Comparison of ENCODE assay signal across 8 mouse cellular contexts in the genomic region with DNA sequence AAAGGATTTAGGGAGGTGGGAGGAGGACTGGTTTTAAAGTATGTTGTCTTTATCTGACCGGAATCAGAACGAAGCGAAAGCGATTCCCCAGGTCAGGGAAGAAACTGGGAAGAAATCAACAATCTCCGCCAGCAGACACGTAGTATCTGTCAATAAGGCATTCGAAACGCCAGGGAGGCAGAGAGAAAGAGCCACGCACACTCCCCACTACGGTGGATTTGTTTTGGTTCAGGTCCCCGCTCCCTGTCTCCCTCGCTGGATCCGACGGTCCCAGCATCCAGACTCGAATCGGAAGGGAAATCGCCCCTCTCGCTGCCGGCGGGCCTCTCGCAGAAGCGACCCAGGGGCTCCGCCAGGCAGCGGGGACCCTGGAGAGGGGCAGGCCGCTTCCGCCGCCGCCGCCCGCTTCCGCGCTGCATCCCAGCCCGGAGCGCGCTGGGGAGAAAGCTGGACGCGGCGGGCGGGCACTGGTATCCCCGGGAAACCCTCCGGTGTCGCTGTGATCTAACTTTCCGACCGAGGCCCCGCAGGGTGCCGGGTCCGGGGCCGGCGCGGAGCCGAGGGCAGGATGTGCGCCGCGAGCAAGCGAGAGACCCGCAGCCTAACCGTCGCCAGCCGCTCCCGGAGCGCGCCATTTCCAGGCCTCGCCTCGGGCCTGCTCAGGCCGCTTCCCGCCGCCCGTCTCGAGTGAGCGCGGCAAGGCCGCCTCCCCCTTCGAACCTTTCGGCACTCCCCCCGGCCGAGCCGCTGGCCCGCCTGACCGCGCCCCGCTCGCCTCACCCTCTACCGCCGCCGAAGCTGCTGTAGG. TPM values are rescaled to one million over a fixed set of nuclear protein-coding genes. Genes with fewer than 3 reads are reported as not detected.
DNase-seq lines count a peak whose midpoint lies in the region; ATAC-seq and TF ChIP-seq lines count a peak whose summit lies in the region.

No protein-coding gene starts in this region.

- no peaks in the 10 kb centered on the region for H3K9me3 ChIP-seq in heart, postnatal 0 days (replicated peaks; ENCODE audit: control insufficient read depth, low read length)
- H3K9me3 ChIP-seq in ES-Bruce4 (replicated peaks; ENCODE audit: control insufficient read depth, insufficient read depth, low read length, poor library complexity, severe bottlenecking) = no peaks in the 10 kb centered on the region
- no peaks in the 10 kb centered on the region for H3K9me3 ChIP-seq in embryonic facial prominence, embryonic 15.5 days (replicated peaks)
- H3K9me3 ChIP-seq in limb, embryonic 13.5 days = no peaks in the 10 kb centered on the region
- H3K9me3 ChIP-seq in stomach, embryonic 14.5 days (ENCODE audit: control insufficient read depth, low read depth, low read length) = no peaks in the 10 kb centered on the region

- peak overlapping the region; percentile 95 for H3K27ac ChIP-seq in heart, postnatal 0 days (ENCODE audit: low read depth)
- H3K27ac ChIP-seq in ES-Bruce4 (ENCODE audit: insufficient read depth, low read length) = peak overlapping the region; percentile 15
- H3K27ac ChIP-seq in embryonic facial prominence, embryonic 15.5 days (replicated peaks) = peak overlapping the region; percentile 96
- H3K27ac ChIP-seq in limb, embryonic 13.5 days = peak overlapping the region; percentile 94
- peak overlapping the region; percentile 95 for H3K27ac ChIP-seq in stomach, embryonic 14.5 days (ENCODE audit: low read length)

- no peak for DNase-seq in heart, postnatal 0 days (ENCODE audit: low spot score)
- DNase-seq in heart, adult 9 months (ENCODE audit: low spot score in 2 of 2) = no peak
- no peak for DNase-seq in ovary, postnatal 14 days (ENCODE audit: low spot score)
- no peak for DNase-seq in spleen, postnatal 36 days (ENCODE audit: low spot score in 2 of 2)

- no peak for TF ChIP-seq POLR2A in ES-Bruce4 (IDR thresholded peaks at IDR 0.05; ENCODE audit: insufficient read depth, low read length)

- peaks cover 17% of the 10 kb centered on the region for H3K36me3 ChIP-seq in heart, postnatal 0 days (replicated peaks; ENCODE audit: control insufficient read depth, insufficient read depth, low read length)
- peaks cover 20% of the 10 kb centered on the region for H3K36me3 ChIP-seq in ES-Bruce4 (ENCODE audit: control insufficient read depth, insufficient read depth, low read length, poor library complexity, severe bottlenecking)
- H3K36me3 ChIP-seq in embryonic facial prominence, embryonic 15.5 days = peaks cover 26% of the 10 kb centered on the region
- peaks cover 28% of the 10 kb centered on the region for H3K36me3 ChIP-seq in limb, embryonic 13.5 days
- H3K36me3 ChIP-seq in stomach, embryonic 14.5 days (ENCODE audit: control insufficient read depth, insufficient read depth, low read length) = peaks cover 20% of the 10 kb centered on the region

- H3K27me3 ChIP-seq in heart, postnatal 0 days (ENCODE audit: control insufficient read depth, insufficient read depth, low read length) = no peaks in the 10 kb centered on the region
- no peaks in the 10 kb centered on the region for H3K27me3 ChIP-seq in ES-Bruce4 (ENCODE audit: control insufficient read depth, insufficient read depth, low read length, poor library complexity, severe bottlenecking)
- H3K27me3 ChIP-seq in embryonic facial prominence, embryonic 15.5 days = no peaks in the 10 kb centered on the region
- H3K27me3 ChIP-seq in limb, embryonic 13.5 days = no peaks in the 10 kb centered on the region
- no peaks in the 10 kb centered on the region for H3K27me3 ChIP-seq in stomach, embryonic 14.5 days (ENCODE audit: control insufficient read depth, insufficient read depth, low read length)

- WGBS in heart, postnatal 0 days = under 1% methylated on average over 83 of the region's 85 CpGs
- WGBS in embryonic facial prominence, embryonic 15.5 days = under 1% methylated on average over 84 of the region's 85 CpGs
- under 1% methylated on average over 85 of the region's 85 CpGs for WGBS in limb, embryonic 13.5 days
- under 1% methylated on average over 83 of the region's 85 CpGs for WGBS in stomach, embryonic 14.5 days

- TF ChIP-seq CTCF in heart, postnatal 0 days (IDR thresholded peaks at IDR 0.05; ENCODE audit: low read depth) = no peak
- TF ChIP-seq CTCF in ES-Bruce4 (IDR thresholded peaks at IDR 0.05; ENCODE audit: low read depth, low read length) = no peak

- H3K4me3 ChIP-seq in heart, postnatal 0 days (ENCODE audit: low read depth, low read length) = peak overlapping the region; percentile 94
- peak overlapping the region; percentile 99 for H3K4me3 ChIP-seq in ES-Bruce4 (ENCODE audit: low read depth, low read length)
- peak overlapping the region; percentile 95 for H3K4me3 ChIP-seq in embryonic facial prominence, embryonic 15.5 days (replicated peaks)
- peak overlapping the region; percentile 98 for H3K4me3 ChIP-seq in limb, embryonic 13.5 days
- peak overlapping the region; percentile 100 for H3K4me3 ChIP-seq in stomach, embryonic 14.5 days (ENCODE audit: low read depth, low read length)

- H3K4me2 ChIP-seq in heart, postnatal 0 days (ENCODE audit: low read depth, low read length) = peak overlapping the region; percentile 75
- peak overlapping the region; percentile 67 for H3K4me2 ChIP-seq in embryonic facial prominence, embryonic 15.5 days (replicated peaks)
- H3K4me2 ChIP-seq in limb, embryonic 13.5 days (replicated peaks) = peak overlapping the region; percentile 82
- peak overlapping the region; percentile 76 for H3K4me2 ChIP-seq in stomach, embryonic 14.5 days (replicated peaks; ENCODE audit: low read depth, low read length)

- TF ChIP-seq EP300 in heart, postnatal 0 days (IDR thresholded peaks at IDR 0.05; ENCODE audit: low read depth) = no peak
- TF ChIP-seq EP300 in ES-Bruce4 (IDR thresholded peaks at IDR 0.05; ENCODE audit: insufficient read depth, low read depth, low read length) = no peak

- peak overlapping the region; percentile 97 for H3K9ac ChIP-seq in heart, postnatal 0 days (replicated peaks; ENCODE audit: low read depth, low read length)
- peak overlapping the region; percentile 84 for H3K9ac ChIP-seq in ES-Bruce4 (ENCODE audit: low read depth, poor library complexity, severe bottlenecking)
- H3K9ac ChIP-seq in embryonic facial prominence, embryonic 15.5 days = peak overlapping the region; percentile 94
- H3K9ac ChIP-seq in limb, embryonic 13.5 days = peak overlapping the region; percentile 100
- peak overlapping the region; percentile 100 for H3K9ac ChIP-seq in stomach, embryonic 14.5 days (replicated peaks; ENCODE audit: low read depth, low read length)

- H3K4me1 ChIP-seq in heart, postnatal 0 days (ENCODE audit: control insufficient read depth, insufficient read depth) = peaks cover 9% of the 10 kb centered on the region
- H3K4me1 ChIP-seq in ES-Bruce4 (ENCODE audit: control insufficient read depth, insufficient read depth, low read length) = peaks cover 2% of the 10 kb centered on the region
- H3K4me1 ChIP-seq in embryonic facial prominence, embryonic 15.5 days = peaks cover 8% of the 10 kb centered on the region
- H3K4me1 ChIP-seq in limb, embryonic 13.5 days = peaks cover 11% of the 10 kb centered on the region
- H3K4me1 ChIP-seq in stomach, embryonic 14.5 days (ENCODE audit: control insufficient read depth, insufficient read depth, low read length) = peaks cover 7% of the 10 kb centered on the region; the same call in 1 of the 2 replicates

- ATAC-seq in heart, postnatal 0 days (ENCODE audit: insufficient read depth, low read depth) = peak; percentile 68
- ATAC-seq in embryonic facial prominence, embryonic 15.5 days (ENCODE audit: insufficient number of reproducible peaks, low FRiP score, low TSS enrichment, low read depth) = peak; percentile 63
- peak; percentile 71 for ATAC-seq in limb, embryonic 13.5 days (ENCODE audit: low FRiP score, low read depth)
- ATAC-seq in stomach, embryonic 14.5 days (ENCODE audit: insufficient number of reproducible peaks, insufficient read depth, low FRiP score, low read depth) = peak; percentile 71

RNA-seq across cellular contexts. Expression of gene Eif4h, which starts 0.6 kb away (rescaled TPM):
- total RNA-seq in heart, postnatal 0 days (2014; rRNA removed; ENCODE audit: low replicate concordance) = 430 and 516 TPM in 2 replicates
- 230 and 241 TPM in 2 replicates for polyA plus RNA-seq in heart, postnatal 0 days (2015; fragmentation: Nextera tagmentation; extraction: Ambion mirVana)
- 304 and 309 TPM in 2 replicates for polyA plus RNA-seq in ES-Bruce4 (2011; ENCODE audit: insufficient read depth, insufficient read length, low read depth, missing spikeins)
- polyA plus RNA-seq in embryonic facial prominence, embryonic 15.5 days (2015; fragmentation: Nextera tagmentation; extraction: Ambion mirVana) = 421 and 433 TPM in 2 replicates
- polyA plus RNA-seq in limb, embryonic 13.5 days (2015; fragmentation: Nextera tagmentation; extraction: Ambion mirVana) = 474 and 480 TPM in 2 replicates
- polyA plus RNA-seq in stomach, embryonic 14.5 days (2014; fragmentation: Nextera tagmentation; extraction: Ambion mirVana) = 442 and 457 TPM in 2 replicates

RNA-seq across cellular contexts. Expression of gene Lat2, which starts 23.8 kb away (rescaled TPM):
- total RNA-seq in heart, postnatal 0 days (2014; rRNA removed; ENCODE audit: low replicate concordance) = 0.97 and 10.7 TPM in 2 replicates
- 1.9 and 2.8 TPM in 2 replicates for polyA plus RNA-seq in heart, postnatal 0 days (2015; fragmentation: Nextera tagmentation; extraction: Ambion mirVana)
- 2.2 and 2.6 TPM in 2 replicates for polyA plus RNA-seq in ES-Bruce4 (2011; ENCODE audit: insufficient read depth, insufficient read length, low read depth, missing spikeins)
- polyA plus RNA-seq in embryonic facial prominence, embryonic 15.5 days (2015; fragmentation: Nextera tagmentation; extraction: Ambion mirVana) = 4.6 and 6.7 TPM in 2 replicates
- polyA plus RNA-seq in limb, embryonic 13.5 days (2015; fragmentation: Nextera tagmentation; extraction: Ambion mirVana) = 2.8 and 4.0 TPM in 2 replicates
- polyA plus RNA-seq in stomach, embryonic 14.5 days (2014; fragmentation: Nextera tagmentation; extraction: Ambion mirVana) = 1.2 and 1.6 TPM in 2 replicates

RNA-seq across cellular contexts. Expression of gene Limk1, which starts 49.7 kb away (rescaled TPM):
- 6.9 and 12.1 TPM in 2 replicates for total RNA-seq in heart, postnatal 0 days (2014; rRNA removed; ENCODE audit: low replicate concordance)
- 2.4 TPM in 2 replicates for polyA plus RNA-seq in heart, postnatal 0 days (2015; fragmentation: Nextera tagmentation; extraction: Ambion mirVana)
- polyA plus RNA-seq in ES-Bruce4 (2011; ENCODE audit: insufficient read depth, insufficient read length, low read depth, missing spikeins) = 17.9 and 19.1 TPM in 2 replicates
- 7.8 and 9.0 TPM in 2 replicates for polyA plus RNA-seq in embryonic facial prominence, embryonic 15.5 days (2015; fragmentation: Nextera tagmentation; extraction: Ambion mirVana)
- polyA plus RNA-seq in limb, embryonic 13.5 days (2015; fragmentation: Nextera tagmentation; extraction: Ambion mirVana) = 8.4 and 9.0 TPM in 2 replicates
- 7.1 and 7.6 TPM in 2 replicates for polyA plus RNA-seq in stomach, embryonic 14.5 days (2014; fragmentation: Nextera tagmentation; extraction: Ambion mirVana)

RNA-seq across cellular contexts. Expression of gene Rfc2, which starts 57.5 kb away (rescaled TPM):
- total RNA-seq in heart, postnatal 0 days (2014; rRNA removed; ENCODE audit: low replicate concordance) = 53.1 and 64.6 TPM in 2 replicates
- 92.1 and 99.5 TPM in 2 replicates for polyA plus RNA-seq in heart, postnatal 0 days (2015; fragmentation: Nextera tagmentation; extraction: Ambion mirVana)
- 121 and 122 TPM in 2 replicates for polyA plus RNA-seq in ES-Bruce4 (2011; ENCODE audit: insufficient read depth, insufficient read length, low read depth, missing spikeins)
- 234 and 238 TPM in 2 replicates for polyA plus RNA-seq in embryonic facial prominence, embryonic 15.5 days (2015; fragmentation: Nextera tagmentation; extraction: Ambion mirVana)
- 310 and 326 TPM in 2 replicates for polyA plus RNA-seq in limb, embryonic 13.5 days (2015; fragmentation: Nextera tagmentation; extraction: Ambion mirVana)
- 278 and 285 TPM in 2 replicates for polyA plus RNA-seq in stomach, embryonic 14.5 days (2014; fragmentation: Nextera tagmentation; extraction: Ambion mirVana)

Comparison
In these comparisons a context has a peak if more than half of its experiments do, and no peak if none do; other contexts are left out.
1. H3K27ac ChIP-seq: peak in every context shown above with its lines; median percentile 96 in embryonic facial prominence, embryonic 15.5 days; 95 in heart, postnatal 0 days; 95 in stomach, embryonic 14.5 days; 94 in limb, embryonic 13.5 days; 15 in ES-Bruce4.